ENCODE assay signal across 8 mouse cellular contexts in genomic region chr11:78182961-78183844, GRCm38 (mm10). TPM values are rescaled to one million over a fixed set of nuclear protein-coding genes. Genes with fewer than 3 reads are reported as not detected.
DNase-seq lines count a peak whose midpoint lies in the region; ATAC-seq lines count a peak whose summit lies in the region.

Gene Rpl23a, minus strand, starts transcription at chr11:78183584.

- ATAC-seq in intestine, embryonic 14.5 days (replicated peaks; ENCODE audit: low FRiP score, low TSS enrichment, low read depth), result peak; percentile 86
- ATAC-seq in megakaryocyte progenitor cell, adult 5-6 weeks (replicated peaks; ENCODE audit: poor library complexity), result peak; percentile 77

- WGBS in intestine, embryonic 14.5 days, result under 1% methylated on average over 38 of the region's 38 CpGs

- H3K36me3 ChIP-seq in intestine, embryonic 14.5 days (ENCODE audit: control insufficient read depth, insufficient read depth, low read length), result peaks cover 33% of the 10 kb centered on the region

- DNase-seq in adrenal gland, adult 18-20 months (ENCODE audit: low spot score in 2 of 2), result peak; percentile 71 to 77
- DNase-seq in embryo, embryonic 11 days, result peak; percentile 95
- peak; percentile 46 to 79 for DNase-seq in gastrocnemius, postnatal 36 days
- DNase-seq in intestine, embryonic 14.5 days (ENCODE audit: low spot score), result peak; percentile 92
- DNase-seq in left cerebral cortex, postnatal 10 days (ENCODE audit: extremely low spot score in 1 of 2, low spot score in 2 of 2), result peak; percentile 84 to 89
- peak; percentile 89 to 92 for DNase-seq in right cerebral cortex, postnatal 10 days (ENCODE audit: low spot score in 2 of 2)
- DNase-seq in urinary bladder, postnatal 36 days (ENCODE audit: low spot score in 2 of 2), result peak; percentile 76 to 77

- H3K4me2 ChIP-seq in intestine, embryonic 14.5 days (ENCODE audit: low read length), result peak within 1 kb of the TSS; percentile 86

- peak within 1 kb of the TSS; percentile 88 for H3K27ac ChIP-seq in intestine, embryonic 14.5 days (ENCODE audit: low read depth)

- peaks cover 44% of the 10 kb centered on the region for H3K4me1 ChIP-seq in intestine, embryonic 14.5 days (replicated peaks; ENCODE audit: control insufficient read depth, insufficient read depth, low read length)

- H3K9me3 ChIP-seq in intestine, embryonic 14.5 days (ENCODE audit: control insufficient read depth, low read length), result no peaks in the 10 kb centered on the region

- peak within 1 kb of the TSS; percentile 98 for H3K9ac ChIP-seq in intestine, embryonic 14.5 days (ENCODE audit: low read length)

- no peaks in the 10 kb centered on the region for H3K27me3 ChIP-seq in intestine, embryonic 14.5 days (replicated peaks; ENCODE audit: control insufficient read depth, insufficient read depth, low read length)

- intact Hi-C loops in gastrocnemius, postnatal 36 days (cut with DNase I), result no loop called here
- intact Hi-C loops in left cerebral cortex, postnatal 10 days (cut with DNase I), result no loop called here

- peak within 1 kb of the TSS; percentile 98 for H3K4me3 ChIP-seq in intestine, embryonic 14.5 days (ENCODE audit: low read depth, low read length)

RNA-seq across cellular contexts. Expression of gene Rpl23a, which starts in this region (rescaled TPM):
- total RNA-seq in adrenal gland, adult 18-20 months (2021), result 1,000 to 10,000 TPM; 1,582 to 1,912 TPM
- total RNA-seq in gastrocnemius, postnatal 36 days (2021), result 100 to 1,000 TPM; 644 to 813 TPM
- polyA plus RNA-seq in intestine, embryonic 14.5 days (2014; fragmentation: Nextera tagmentation; extraction: Ambion mirVana), result 1,790 and 1,870 TPM in 2 replicates
- 100 to 1,000 TPM; 802 to 805 TPM for total RNA-seq in left cerebral cortex, postnatal 10 days (2021)
- total RNA-seq in megakaryocyte progenitor cell, adult 5-6 weeks (2015), result 3,991 and 4,341 TPM in 2 replicates
- 2,958 and 3,443 TPM in 2 replicates for total RNA-seq in megakaryocyte progenitor cell, adult 5-6 weeks (2017)

Comparison
In these comparisons a context has a peak if more than half of its experiments do, and no peak if none do; other contexts are left out.
1. Peak in every context shown above with its lines: DNase-seq, ATAC-seq, H3K4me3 ChIP-seq and H3K27ac ChIP-seq.